Mouse (Mus musculus) bone marrow macrophage, adult 2 months (primary cell): ENCODE data around the gene Mr1.

Source experiments
- CTCF ChIP-seq: IDR thresholded peaks from 2 replicates; pipeline ENCODE4 v1.5.1; 2012; ENCODE audit warnings: low read depth, mild to moderate bottlenecking, low read length, moderate library complexity
- POLR2A ChIP-seq: IDR thresholded peaks from 2 replicates; pipeline ENCODE4 v1.6.1; 2012; ENCODE audit warnings: mild to moderate bottlenecking, low read depth, low read length, borderline replicate concordance

- no peak for TF ChIP-seq POLR2A
- no peak for TF ChIP-seq CTCF
Measured at GRCm38 (mm10) chr1:155121977-155122939, 24.4 kb downstream of the Mr1 start.
